Mouse (Mus musculus): ENCODE data around the gene Dnah6.

The Dnah6 gene

GRCm38 (mm10) chr6:73028853-73029252 lies 192.6 kb downstream of the Dnah6 start:
- DNase-seq (ENCODE audit: low read depth, low spot score), result no peak

GRCm38 (mm10) chr6:73027881-73028280 lies 193.6 kb downstream of the Dnah6 start:
- DNase-seq (ENCODE audit: low read depth, low spot score), result no peak

DNA sequence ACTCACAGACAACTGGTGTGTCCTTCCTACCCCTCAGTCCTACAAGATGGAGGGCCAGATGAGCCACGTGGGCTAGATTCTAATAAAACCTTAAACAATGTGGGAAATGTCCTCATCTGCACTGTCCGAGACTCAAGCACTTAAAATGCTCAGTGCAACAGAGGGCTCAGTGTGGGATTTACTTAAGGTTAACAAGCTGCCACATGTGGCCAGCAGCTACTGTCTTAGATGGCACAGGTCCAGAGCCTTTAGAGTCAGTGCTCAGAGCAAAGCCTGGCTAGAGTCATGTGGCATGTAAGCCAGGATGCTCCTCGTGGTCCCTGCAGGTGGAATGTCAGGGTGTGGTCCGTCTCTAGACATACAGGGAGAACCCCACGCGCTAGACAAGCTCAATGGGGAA lies 194.6 kb downstream of the Dnah6 start:
- DNase-seq (ENCODE audit: low read depth, low spot score), result no peak

- DNase-seq (ENCODE audit: low read depth, low spot score), result peak; percentile 9
Measured at GRCm38 (mm10) chr6:73020061-73020460, 201.4 kb downstream of the Dnah6 start.

DNA sequence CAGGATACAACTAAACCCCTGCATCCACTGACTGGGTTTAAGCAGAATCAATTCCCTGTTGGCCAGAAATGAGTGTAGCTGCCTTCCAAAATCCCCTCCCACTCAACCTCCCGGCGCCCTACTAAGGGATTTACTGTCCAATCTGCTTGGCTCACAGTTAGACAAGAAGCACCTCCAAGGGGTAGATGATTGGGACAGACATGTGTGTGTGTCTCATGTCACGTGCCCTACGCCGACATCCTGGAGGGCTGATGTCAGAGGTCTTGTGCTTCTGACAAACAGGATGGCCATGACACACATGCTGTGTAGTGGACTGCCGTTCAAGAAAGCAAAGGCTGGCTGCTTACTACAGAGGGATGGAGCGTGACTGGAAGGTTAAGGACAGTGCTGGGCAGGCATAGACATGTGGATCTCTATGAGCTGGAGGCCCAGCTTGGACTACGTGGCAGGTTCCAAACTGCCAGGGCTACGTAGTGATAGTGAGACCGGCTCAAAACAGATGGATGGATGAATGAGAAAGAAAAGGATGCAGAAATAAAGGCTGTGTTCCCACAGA lies 202.6 kb downstream of the Dnah6 start:
- no peak for DNase-seq (ENCODE audit: low read depth, low spot score)

GRCm38 (mm10) chr6:73014317-73015160 lies 206.9 kb downstream of the Dnah6 start:
- no peak for DNase-seq (ENCODE audit: low read depth, low spot score)

GRCm38 (mm10) chr6:73012931-73013330 lies 208.5 kb downstream of the Dnah6 start:
- no peak for DNase-seq (ENCODE audit: low read depth, low spot score)

GRCm38 (mm10) chr6:73011827-73012226 lies 209.6 kb downstream of the Dnah6 start:
- DNase-seq (ENCODE audit: low read depth, low spot score), result no peak

GRCm38 (mm10) chr6:73010073-73010472 lies 211.4 kb downstream of the Dnah6 start:
- DNase-seq (ENCODE audit: low read depth, low spot score), result peak; percentile 15

DNA sequence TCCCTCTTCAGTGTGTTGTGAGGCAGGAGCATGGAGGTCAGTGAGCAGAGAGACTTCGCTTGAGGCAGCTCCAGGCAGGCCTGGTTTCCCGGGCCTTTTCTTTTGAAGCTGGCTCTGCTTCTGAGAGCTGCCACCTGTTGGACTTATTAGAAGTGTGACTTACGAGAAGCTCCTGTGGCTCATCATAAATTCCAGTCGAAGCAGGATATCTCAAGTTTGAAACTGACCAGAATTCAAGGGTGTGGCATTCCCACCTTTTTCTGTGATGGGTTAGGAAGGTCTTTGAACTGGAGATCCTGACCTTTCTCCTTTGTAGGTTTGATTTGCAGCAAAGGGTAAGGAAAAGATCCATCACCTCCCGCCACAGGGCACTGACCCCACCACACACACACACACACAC lies 217.8 kb downstream of the Dnah6 start:
- DNase-seq (ENCODE audit: low read depth, low spot score), result no peak

GRCm38 (mm10) chr6:73002391-73002790 lies 219.1 kb downstream of the Dnah6 start:
- no peak for DNase-seq (ENCODE audit: low read depth, low spot score)

DNA sequence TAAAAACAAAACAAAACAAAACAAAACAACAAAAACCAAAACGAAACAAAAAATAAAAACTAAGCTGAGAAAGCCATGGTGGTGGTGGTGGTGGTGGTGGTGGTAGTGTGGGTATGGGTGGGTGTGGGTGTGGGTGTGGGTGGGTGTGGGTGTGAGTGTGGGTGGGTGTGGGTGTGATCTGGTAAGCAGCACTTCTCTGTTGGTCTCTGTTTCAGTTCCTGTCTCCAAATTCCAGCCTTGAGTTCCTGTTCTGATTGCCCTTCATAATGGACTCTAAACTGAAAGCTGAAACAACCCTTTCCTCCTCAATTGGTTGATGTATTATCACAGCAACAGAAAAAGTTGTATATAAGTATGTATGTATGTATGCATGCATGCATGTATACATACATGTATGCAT lies 222.6 kb downstream of the Dnah6 start:
- DNase-seq (ENCODE audit: low read depth, low spot score), result no peak

- no peak for DNase-seq (ENCODE audit: low read depth, low spot score)
Measured at GRCm38 (mm10) chr6:72993688-72994082, 227.8 kb downstream of the Dnah6 start.

GRCm38 (mm10) chr6:72993054-72993687 lies 228.3 kb downstream of the Dnah6 start:
- DNase-seq (ENCODE audit: low read depth, low spot score), result no peak

- no peak for DNase-seq (ENCODE audit: low read depth, low spot score)
Measured at GRCm38 (mm10) chr6:72990206-72990605, 231.2 kb downstream of the Dnah6 start.

- DNase-seq (ENCODE audit: low read depth, low spot score), result no peak
Measured at GRCm38 (mm10) chr6:72989028-72989736, 232.3 kb downstream of the Dnah6 start.

- DNase-seq (ENCODE audit: low read depth, low spot score), result no peak
Measured at GRCm38 (mm10) chr6:72982506-72982905, 238.9 kb downstream of the Dnah6 start.

DNA sequence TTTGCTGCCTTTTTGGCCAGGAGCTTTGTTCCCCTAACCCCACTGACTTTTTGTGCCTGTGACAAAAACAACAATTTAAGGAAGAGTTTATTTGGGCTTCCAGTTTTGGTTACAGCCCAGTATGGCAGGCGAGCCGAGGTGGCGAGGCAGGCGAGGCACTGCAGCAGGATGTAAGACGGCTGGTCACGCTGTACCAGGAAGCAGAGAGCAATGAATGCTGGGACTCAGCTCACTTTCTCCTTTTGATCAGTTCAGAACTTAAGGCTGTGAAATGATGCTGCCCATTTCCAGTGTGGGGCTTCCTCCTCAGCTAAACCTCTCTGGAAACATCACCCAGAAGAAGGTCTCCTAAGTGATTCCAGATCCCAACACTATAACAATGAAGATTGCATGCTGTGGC lies 239.6 kb downstream of the Dnah6 start:
- no peak for DNase-seq (ENCODE audit: low read depth, low spot score)

- DNase-seq (ENCODE audit: low read depth, low spot score), result no peak
Measured at GRCm38 (mm10) chr6:72981124-72981651, 240.3 kb downstream of the Dnah6 start.

- no peak for DNase-seq (ENCODE audit: low read depth, low spot score)
Measured at GRCm38 (mm10) chr6:72976866-72977265, 244.6 kb downstream of the Dnah6 start.

DNA sequence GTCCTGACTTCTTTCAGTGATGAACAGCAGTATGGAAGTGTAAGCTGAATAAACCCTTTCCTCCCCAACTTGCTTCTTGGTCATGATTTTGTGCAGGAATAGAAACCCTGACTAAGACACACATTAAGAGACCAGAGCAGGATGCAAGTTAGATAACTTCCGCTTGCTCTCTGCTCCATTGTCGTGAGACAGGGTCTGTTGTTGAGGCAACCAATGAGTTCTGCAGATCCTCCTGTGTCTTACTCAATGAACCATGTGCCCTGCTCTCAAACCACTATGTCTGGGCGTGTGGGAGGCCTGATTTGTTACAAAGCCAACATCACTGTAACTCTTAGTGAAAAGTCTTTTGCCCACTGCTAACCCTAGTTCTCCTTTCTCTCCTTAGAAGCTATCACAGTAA lies 250.4 kb downstream of the Dnah6 start:
- DNase-seq (ENCODE audit: low read depth, low spot score), result no peak

GRCm38 (mm10) chr6:72969787-72970186 lies 251.7 kb downstream of the Dnah6 start:
- DNase-seq (ENCODE audit: low read depth, low spot score), result no peak
